Mouse (Mus musculus): ENCODE measurements around the gene Gm6217.

- TF ChIP-seq CTCF (IDR thresholded peaks at IDR 0.05; ENCODE audit: extremely low read depth, insufficient read length, insufficient replicate concordance, low read depth, low read length) (no peak), POLR2A (IDR thresholded peaks at IDR 0.05; ENCODE audit: low read depth, low read length) (no peak)
Measured at GRCm38 (mm10) chr1:82975750-82976149, 44.6 kb upstream of the Gm6217 start.

Measured in small intestine, adult 2 months (tissue).